Mouse (Mus musculus) erythroblast, embryonic 14.5 days (primary cell): ENCODE measurements around the gene Cnih2. TPM values are rescaled to one million over a fixed set of nuclear protein-coding genes. Genes with fewer than 3 reads are reported as not detected.
A peak's percentile ranks its signal among the peaks of the same experiment; 100 is the strongest.
"Not testable (repeated sequence)": the region's sequence is repeated elsewhere in the genome, so short reads cannot be mapped to it uniquely, and the experiment has no call there.

Source experiments
- H3K27me3 ChIP-seq: 2 replicates; pipeline ENCODE4 v1.6.1; 2012; ENCODE audit warnings: inconsistent platforms; ENCODE audit not compliant: control insufficient read depth
- H3K36me3 ChIP-seq: 2 replicates; pipeline ENCODE4 v1.6.1; 2012; ENCODE audit warnings: mild to moderate bottlenecking, inconsistent platforms; ENCODE audit not compliant: control insufficient read depth
- H3K4me1 ChIP-seq: 2 replicates; pipeline ENCODE4 v1.6.1; 2012; ENCODE audit warnings: inconsistent platforms; ENCODE audit not compliant: control insufficient read depth
- H3K4me3 ChIP-seq: replicated peaks from 2 replicates; pipeline ENCODE3; 2012; ENCODE audit warnings: moderate library complexity, mild to moderate bottlenecking, inconsistent platforms
- H3K9me3 ChIP-seq: 2 replicates; pipeline ENCODE4 v1.6.1; 2012; ENCODE audit warnings: low read length, inconsistent platforms, mixed read lengths; ENCODE audit not compliant: control insufficient read depth
- GATA1 ChIP-seq: IDR thresholded peaks from 2 replicates; pipeline ENCODE4 v1.6.1; 2012; ENCODE audit warnings: low read length, inconsistent platforms, mixed read lengths
- TAL1 ChIP-seq: IDR thresholded peaks from 3 replicates; pipeline ENCODE4 v1.6.1; 2012; ENCODE audit warnings: low read length, inconsistent platforms, mixed read lengths
- polyA plus RNA-seq: library from polyadenylated mRNA; stranded (reverse); fragments of >175 nt; gene quantifications from 2 replicates; pipeline ENCODE4 v1.2.3, GENCODE M21; 2012

Gene Cnih2
- polyA plus RNA-seq, 1 experiment, result 0.12 TPM

DNA sequence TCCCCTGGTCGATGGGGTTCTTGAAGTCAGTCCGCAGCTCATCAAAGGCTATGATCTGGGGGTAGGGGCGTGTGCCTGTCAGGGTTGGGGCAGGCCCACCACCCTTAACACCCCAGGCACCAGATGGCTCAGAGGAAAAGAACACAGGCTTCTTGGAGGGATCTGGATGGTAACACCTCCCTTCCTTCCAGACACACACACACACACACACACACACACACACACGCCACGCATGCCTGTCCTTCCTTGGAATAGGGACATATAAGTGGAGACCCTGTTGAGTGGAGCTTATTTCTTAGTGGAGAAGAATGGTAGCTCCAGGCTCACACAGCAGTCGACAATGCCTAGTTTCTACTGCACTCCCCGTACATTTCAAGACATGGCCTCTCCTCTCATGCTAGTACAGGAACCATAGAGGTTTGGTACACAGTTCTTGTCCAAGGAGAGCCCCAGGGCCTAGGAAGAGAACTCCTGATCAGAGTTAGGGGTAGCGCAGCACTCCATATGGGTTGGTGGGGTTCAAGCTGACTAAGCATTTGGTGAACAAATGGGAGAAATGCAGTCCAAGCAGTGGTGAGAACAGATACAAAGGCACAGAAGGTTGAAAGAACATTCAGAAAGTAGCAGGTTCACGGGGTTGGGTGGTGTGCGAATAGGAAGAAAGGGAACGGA lies 3.4 kb downstream of the Cnih2 start:
- peaks cover 41% of the 10 kb centered on the region for H3K4me1 ChIP-seq
- H3K9me3 ChIP-seq, result no peaks in the 10 kb centered on the region
- no peak overlapping the region for H3K4me3 ChIP-seq
- no peak for TF ChIP-seq GATA1
- TF ChIP-seq TAL1, result no peak
- H3K36me3 ChIP-seq, result peaks cover 43% of the 10 kb centered on the region
- peaks cover 35% of the 10 kb centered on the region for H3K27me3 ChIP-seq

GRCm38 (mm10) chr19:5094243-5094632 lies 4.1 kb downstream of the Cnih2 start:
- TF ChIP-seq GATA1 (no peak; the same call in 1 of the 2 replicates), TAL1 (no peak)
- H3K4me3 ChIP-seq, result no peak overlapping the region
- H3K4me1 ChIP-seq, result peaks cover 47% of the 10 kb centered on the region

DNA sequence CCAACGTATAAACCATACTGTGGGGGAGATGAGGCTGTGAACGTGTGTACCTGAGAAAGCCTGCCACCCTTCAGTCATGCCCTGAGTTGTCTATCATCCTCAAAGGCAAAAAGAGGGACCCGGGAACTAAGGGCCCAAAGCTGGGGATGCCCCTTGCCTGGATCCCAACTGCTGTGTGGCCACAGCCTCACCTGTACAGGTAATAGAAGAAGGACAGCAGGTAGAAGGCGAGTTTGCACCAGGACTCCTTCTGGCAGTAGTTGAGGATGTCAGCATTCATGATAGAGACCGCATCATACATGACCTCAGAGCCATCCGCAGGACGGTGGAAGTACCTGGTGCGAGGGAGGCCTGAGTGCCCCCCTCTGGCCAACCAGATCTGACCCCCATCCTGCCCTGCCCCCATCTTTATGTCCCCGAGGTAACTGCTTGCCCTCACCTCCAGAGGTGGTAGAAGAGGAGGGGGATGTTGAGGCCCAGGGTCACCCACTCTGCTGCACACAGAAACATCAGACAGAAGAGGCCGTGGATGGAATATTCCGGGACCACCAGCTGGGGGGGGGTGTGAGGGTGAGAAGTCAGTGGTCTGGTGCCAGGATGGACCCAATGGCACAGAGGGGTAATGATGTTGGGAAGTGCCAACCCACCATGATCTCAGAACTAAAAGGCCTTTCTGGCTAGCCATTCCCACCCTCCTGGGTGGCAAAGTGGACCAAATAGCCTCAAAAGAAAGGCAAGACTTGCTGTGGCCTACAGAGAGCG lies 4.7 kb downstream of the Cnih2 start:
- no peak for TF ChIP-seq GATA1
- no peak for TF ChIP-seq TAL1
- Histone ChIP-seq H3K36me3 (peaks cover 39% of the 10 kb centered on the region), H3K4me3 (no peak overlapping the region), H3K9me3 (no peaks in the 10 kb centered on the region), H3K27me3 (peaks cover 35% of the 10 kb centered on the region), H3K4me1 (peaks cover 49% of the 10 kb centered on the region)

More at GRCm38 (mm10) chr19:5094243-5094632, 4.1 kb downstream of the Cnih2 start:
- Histone ChIP-seq H3K36me3 (peaks cover 41% of the 10 kb centered on the region), H3K27me3 (peaks cover 35% of the 10 kb centered on the region), H3K9me3 (no peaks in the 10 kb centered on the region)

- peaks cover 33% of the 10 kb centered on the region for H3K27me3 ChIP-seq
- TF ChIP-seq GATA1 (no peak), TAL1 (no peak)
- H3K9me3 ChIP-seq, result no peaks in the 10 kb centered on the region
- peaks cover 49% of the 10 kb centered on the region for H3K4me1 ChIP-seq
- peaks cover 39% of the 10 kb centered on the region for H3K36me3 ChIP-seq
- no peak overlapping the region for H3K4me3 ChIP-seq
Measured at GRCm38 (mm10) chr19:5092083-5092482, 6.2 kb downstream of the Cnih2 start.

GRCm38 (mm10) chr19:5089324-5089723 lies 9.0 kb downstream of the Cnih2 start:
- Histone ChIP-seq H3K27me3 (peaks cover 33% of the 10 kb centered on the region), H3K4me1 (peaks cover 51% of the 10 kb centered on the region), H3K36me3 (peaks cover 39% of the 10 kb centered on the region), H3K4me3 (peak overlapping the region; percentile 76), H3K9me3 (peaks cover 4% of the 10 kb centered on the region; the same call in 1 of the 2 replicates)
- TF ChIP-seq GATA1 (no peak), TAL1 (no peak)

GRCm38 (mm10) chr19:5087884-5088728 lies 10.2 kb downstream of the Cnih2 start, which contains the start of gene Yif1a:
Gene Yif1a (plus strand): TSS chr19:5088538.
- peaks cover 4% of the 10 kb centered on the region; the same call in 1 of the 2 replicates for H3K9me3 ChIP-seq
- H3K27me3 ChIP-seq, result peaks cover 44% of the 10 kb centered on the region
- peaks cover 42% of the 10 kb centered on the region for H3K4me1 ChIP-seq
- peak within 1 kb of the TSS; percentile 76 for H3K4me3 ChIP-seq
- TF ChIP-seq GATA1 (no peak), TAL1 (no peak)
- H3K36me3 ChIP-seq, result peaks cover 34% of the 10 kb centered on the region

GRCm38 (mm10) chr19:5086533-5086932 lies 11.8 kb downstream of the Cnih2 start:
- Histone ChIP-seq H3K27me3 (peaks cover 60% of the 10 kb centered on the region), H3K4me1 (peaks cover 42% of the 10 kb centered on the region), H3K36me3 (peaks cover 19% of the 10 kb centered on the region)
- H3K9me3 ChIP-seq, H3K4me3 ChIP-seq: not testable (repeated sequence)

DNA sequence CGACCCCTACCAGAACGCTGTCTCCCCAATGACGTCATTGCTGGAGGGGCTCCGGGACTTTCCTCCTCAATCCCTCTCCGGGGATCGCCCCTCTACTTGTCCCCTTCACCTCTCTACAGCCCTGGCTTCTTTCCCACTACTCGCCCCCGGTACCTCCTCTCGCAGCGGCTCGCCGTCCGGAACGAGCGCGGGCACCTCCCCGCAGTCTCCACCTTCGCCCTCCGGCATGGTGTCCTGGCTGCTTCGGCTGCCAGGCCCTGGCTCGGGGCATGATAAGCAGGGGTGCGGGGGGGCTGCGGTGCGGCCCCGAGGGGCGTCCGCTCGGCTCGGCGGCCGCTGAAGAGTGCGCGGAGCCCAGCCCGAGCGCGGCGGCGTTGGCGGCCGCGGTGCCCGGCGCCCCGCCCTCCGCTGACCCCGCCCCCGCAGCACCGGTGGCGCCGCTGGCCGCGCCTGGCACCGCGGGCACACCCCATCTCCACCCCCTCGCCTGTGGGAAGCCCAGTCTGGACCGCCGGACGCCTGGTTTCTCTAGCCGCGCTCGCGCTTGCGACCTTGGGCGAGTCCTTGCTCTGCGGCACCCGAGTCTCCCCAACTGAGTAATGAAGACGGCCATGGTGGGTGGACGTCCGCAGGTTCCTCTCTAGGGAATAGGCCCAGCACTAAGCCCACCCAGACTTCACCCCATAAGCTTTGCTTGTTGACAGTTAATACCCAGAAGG lies 13.0 kb downstream of the Cnih2 start, which contains the start of gene Tmem151a:
TSS of gene Tmem151a (minus strand) at position 387 of the 719 bp plus-strand sequence.
- Histone ChIP-seq H3K4me1 (peaks cover 42% of the 10 kb centered on the region), H3K36me3 (peaks cover 6% of the 10 kb centered on the region), H3K27me3 (peaks cover 72% of the 10 kb centered on the region), H3K4me3 (peak within 1 kb of the TSS; percentile 56), H3K9me3 (peaks cover 4% of the 10 kb centered on the region; the same call in 1 of the 2 replicates)
- TF ChIP-seq TAL1 (no peak), GATA1 (no peak)
